Mouse (Mus musculus) MEL (cell line): ENCODE data around the gene Stxbp1.

ENCODE experiments used
- CTCF ChIP-seq, 3 experiments: IDR thresholded peaks in 2 of 3; conservative IDR thresholded peaks in 1 of 3; 2 replicates each; pipeline ENCODE4 v1.5.1; 2011 to 2012; ENCODE audit warnings: low read length in 3 of 3, low read depth in 2 of 3, mild to moderate bottlenecking in 2 of 3, improper control_type of control experiment in 1 of 3, inconsistent platforms in 1 of 3, mixed read lengths in 1 of 3, moderate library complexity in 1 of 3; ENCODE audit not compliant: control insufficient read depth in 1 of 3, insufficient read depth in 1 of 3, poor library complexity in 1 of 3, severe bottlenecking in 1 of 3
- E2F4 ChIP-seq: IDR thresholded peaks from 2 replicates; pipeline ENCODE4 v1.6.1; 2011; ENCODE audit warnings: low read depth, low read length, improper control_type of control experiment, borderline replicate concordance
- EP300 ChIP-seq, 2 experiments: IDR thresholded peaks; 2 replicates each; pipeline ENCODE4 v1.6.1; 2011; ENCODE audit warnings: improper control_type of control experiment in 2 of 2, low read length in 2 of 2, low read depth in 1 of 2, mild to moderate bottlenecking in 1 of 2
- POLR2A ChIP-seq, 2 experiments: IDR thresholded peaks; 2 replicates each; pipeline ENCODE4 v1.6.1; 2011 to 2012; ENCODE audit warnings: low read length in 2 of 2, mild to moderate bottlenecking in 2 of 2, control low read depth in 1 of 2, improper control_type of control experiment in 1 of 2, low read depth in 1 of 2, moderate library complexity in 1 of 2; ENCODE audit not compliant: control insufficient read depth in 1 of 2, insufficient read depth in 1 of 2, poor library complexity in 1 of 2
- POLR2AphosphoS2 ChIP-seq: IDR thresholded peaks from 2 replicates; pipeline ENCODE4 v1.6.1; 2011; ENCODE audit warnings: low read length, improper control_type of control experiment
- RAD21 ChIP-seq: IDR thresholded peaks from 2 replicates; pipeline ENCODE4 v1.6.1; 2011; ENCODE audit warnings: mild to moderate bottlenecking, low read depth, low read length, improper control_type of control experiment
- TAL1 ChIP-seq: IDR thresholded peaks from 2 replicates; pipeline ENCODE4 v1.6.1; 2012; ENCODE audit warnings: mild to moderate bottlenecking, inconsistent platforms, low read length, moderate library complexity, mixed read lengths
- TBP ChIP-seq: IDR thresholded peaks from 2 replicates; pipeline ENCODE4 v1.8.0; 2011; ENCODE audit warnings: low read depth, low read length, improper control_type of control experiment
- TCF12 ChIP-seq: IDR thresholded peaks from 2 replicates; pipeline ENCODE4 v1.6.1; 2014; ENCODE audit warnings: low read depth, mild to moderate bottlenecking, inconsistent platforms, low read length, improper control_type of control experiment, moderate library complexity
- USF1 ChIP-seq: IDR thresholded peaks from 2 replicates; pipeline ENCODE4 v1.6.1; 2014; ENCODE audit warnings: low read depth, mild to moderate bottlenecking, inconsistent platforms, low read length, improper control_type of control experiment, moderate library complexity
- ZKSCAN1 ChIP-seq: IDR thresholded peaks from 2 replicates; pipeline ENCODE4 v1.6.1; 2012; ENCODE audit warnings: low read depth, mild to moderate bottlenecking, inconsistent platforms, low read length, improper control_type of control experiment, moderate library complexity

DNA sequence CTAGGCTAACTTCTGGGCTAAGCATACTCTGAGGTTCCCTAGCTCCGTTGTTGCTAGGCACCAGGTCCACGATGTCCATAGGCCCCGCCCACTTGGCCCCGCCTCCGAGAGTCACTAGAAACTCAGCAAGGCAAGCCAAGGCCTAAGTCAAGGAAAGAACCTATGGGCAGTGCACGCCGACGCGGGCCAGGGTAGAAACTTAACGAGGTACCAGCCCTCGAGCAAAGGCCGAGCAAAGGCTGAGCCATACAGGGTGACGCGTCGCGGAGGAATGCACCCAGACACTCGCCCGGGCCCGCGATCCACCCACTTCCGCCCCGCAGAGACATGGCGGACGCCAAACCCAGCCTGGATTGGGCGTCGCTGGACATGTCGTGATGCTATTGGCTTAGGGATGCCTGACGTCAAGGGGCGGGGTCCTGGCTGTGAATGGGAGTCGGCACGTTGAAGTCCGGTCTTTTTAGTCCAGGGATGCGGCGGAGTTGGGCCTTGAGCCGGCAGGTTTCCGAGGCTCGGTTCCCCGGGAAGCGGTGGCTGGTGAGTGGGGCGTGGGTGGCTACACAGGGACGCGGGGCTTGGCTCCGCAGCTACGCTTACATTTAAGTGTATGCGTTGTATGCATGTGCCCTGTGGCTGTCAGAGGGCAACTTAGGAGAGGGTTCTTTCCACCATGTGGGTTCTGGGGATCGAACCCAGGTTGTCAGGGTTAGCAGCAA lies 71.5 kb downstream of the Stxbp1 start, which contains the start of the genes Ttc16 and Ptrh1:
- no peak for TF ChIP-seq CTCF (IDR thresholded peaks at IDR 0.05 in 2 of 3, conservative IDR thresholded peaks at IDR 0.05 in 1 of 3; ENCODE audit: control insufficient read depth in 1 of 3, insufficient read depth in 1 of 3, low read depth in 2 of 3, low read length in 3 of 3, poor library complexity in 1 of 3, severe bottlenecking in 1 of 3)
- TF ChIP-seq TCF12 = peak; percentile 41; the same call in 1 of the 2 replicates
- TF ChIP-seq POLR2AphosphoS2 = no peak
- no peak for TF ChIP-seq TAL1
- TF ChIP-seq USF1 = 0 out of 2 replicates have a peak, but pooled peaks have one; percentile 34
- peak in 1 of 2 experiments; percentile 73; a peak in 2 of 4 replicates for TF ChIP-seq POLR2A (IDR thresholded peaks at IDR 0.05; ENCODE audit: control insufficient read depth in 1 of 2, insufficient read depth in 1 of 2, low read depth in 1 of 2, low read length in 2 of 2, poor library complexity in 1 of 2)
- TF ChIP-seq RAD21 = no peak
- TF ChIP-seq EP300 (IDR thresholded peaks at IDR 0.05; ENCODE audit: low read depth in 1 of 2, low read length in 2 of 2) = 0 out of 4 replicates have a peak, but pooled peaks of 1 of the 2 experiments have one; percentile 10
- no peak for TF ChIP-seq ZKSCAN1
- TF ChIP-seq TBP = peak; percentile 27; the same call in 1 of the 2 replicates
- no peak for TF ChIP-seq E2F4
